ENCODE assay signal across 16 mouse cellular contexts in the genomic region with DNA sequence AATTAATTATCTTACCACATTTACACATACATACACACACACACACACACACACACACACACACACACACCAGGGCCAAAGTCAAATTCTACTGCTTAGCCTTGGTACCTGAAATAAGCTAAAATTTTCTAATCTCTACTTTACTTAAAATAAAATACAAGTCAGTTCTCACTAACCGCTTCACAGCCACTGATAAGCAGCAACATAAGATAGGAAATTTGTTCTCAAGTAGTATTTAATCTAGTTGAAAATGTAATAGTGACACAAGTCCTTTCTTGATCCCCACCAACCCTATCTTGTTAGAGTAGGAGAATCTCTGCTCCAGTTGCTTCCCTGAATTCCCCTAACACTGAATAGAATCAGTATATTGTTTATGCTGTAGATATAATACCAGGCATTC.
DNase-seq lines count a peak whose midpoint lies in the region; ATAC-seq and TF ChIP-seq lines count a peak whose summit lies in the region.
"Had no signal": no experiment of that assay in that cellular context is flagged by ENCODE, and none has a peak within 500 bp of the region (broad histone marks: within the 10 kb centered on the region; RNA-seq: fewer than 3 reads in every experiment).

No protein-coding gene starts in this region.

- no peaks in the 10 kb centered on the region for H3K27me3 ChIP-seq in heart, embryonic 14.5 days (ENCODE audit: control insufficient read depth, insufficient read depth, low read length)
- H3K27me3 ChIP-seq in lung, embryonic 14.5 days (ENCODE audit: insufficient read depth, low read length), result no peaks in the 10 kb centered on the region
- H3K27me3 ChIP-seq in lung, postnatal 0 days (replicated peaks; ENCODE audit: insufficient read depth, low read length), result no peaks in the 10 kb centered on the region
- H3K27me3 ChIP-seq in midbrain, embryonic 13.5 days, result no peaks in the 10 kb centered on the region

- no peak for ATAC-seq in heart, embryonic 14.5 days (ENCODE audit: insufficient number of reproducible peaks, insufficient read depth, low FRiP score, low read depth)
- ATAC-seq in lung, embryonic 14.5 days (ENCODE audit: insufficient read depth), result no peak
- ATAC-seq in lung, postnatal 0 days, result no peak
- no peak for ATAC-seq in midbrain, embryonic 13.5 days
- ATAC-seq: CD4-positive, CD25-positive, alpha-beta regulatory T cell, adult 4 months had no signal

- peak overlapping the region; percentile 89 for H3K4me2 ChIP-seq in heart, embryonic 14.5 days (ENCODE audit: low read length)
- peak overlapping the region; percentile 90; the same call in 1 of the 2 replicates for H3K4me2 ChIP-seq in lung, embryonic 14.5 days
- no peak overlapping the region for H3K4me2 ChIP-seq in lung, postnatal 0 days (replicated peaks; ENCODE audit: low read depth, low read length)
- H3K4me2 ChIP-seq in midbrain, embryonic 13.5 days (replicated peaks), result peak overlapping the region; percentile 93; the same call in 1 of the 2 replicates

- no peak overlapping the region for H3K27ac ChIP-seq in heart, embryonic 14.5 days (replicated peaks in 1 of 2; ENCODE audit: control insufficient read depth in 1 of 2, insufficient read depth in 1 of 2, low read depth in 2 of 2, low read length in 2 of 2)
- no peak overlapping the region for H3K27ac ChIP-seq in lung, embryonic 14.5 days (ENCODE audit: low read depth)
- no peak overlapping the region for H3K27ac ChIP-seq in lung, postnatal 0 days (ENCODE audit: low read length)
- no peak overlapping the region for H3K27ac ChIP-seq in midbrain, embryonic 13.5 days

- no peak for DNase-seq in heart, postnatal 14 days
- DNase-seq in lung, embryonic 14.5 days, result no peak
- no peak for DNase-seq in lung, postnatal 0 days (ENCODE audit: low spot score)
- no peak for DNase-seq in spleen, postnatal 36 days (ENCODE audit: low spot score in 2 of 2)
- no peak for DNase-seq in frontal cortex, adult 2 months (ENCODE audit: extremely low spot score in 1 of 2, low spot score in 1 of 2)
- DNase-seq: cerebellum, postnatal 14 days; gastrocnemius, postnatal 10 days; heart, postnatal 4 days; kidney, postnatal 14 days; liver; lung, postnatal 4 days; right cerebral cortex, adult 18-20 months; thymus, postnatal 25 days had no signal

- TF ChIP-seq CTCF in lung, embryonic 14.5 days (IDR thresholded peaks at IDR 0.05; ENCODE audit: low read depth), result no peak
- no peak for TF ChIP-seq CTCF in lung, postnatal 0 days (IDR thresholded peaks at IDR 0.05)

- no peak for TF ChIP-seq EP300 in lung, postnatal 0 days (IDR thresholded peaks at IDR 0.05)

- H3K4me1 ChIP-seq in heart, embryonic 14.5 days (ENCODE audit: control insufficient read depth in 2 of 2, insufficient read depth in 2 of 2, low read length in 2 of 2), result peaks cover 0 to 26% of the 10 kb centered on the region in 2 experiments; a peak in 3 of 4 replicates
- no peaks in the 10 kb centered on the region for H3K4me1 ChIP-seq in lung, embryonic 14.5 days (ENCODE audit: insufficient read depth)
- peaks cover 7% of the 10 kb centered on the region; the same call in 1 of the 2 replicates for H3K4me1 ChIP-seq in lung, postnatal 0 days (ENCODE audit: insufficient read depth, low read depth, low read length)
- peaks cover 34% of the 10 kb centered on the region for H3K4me1 ChIP-seq in midbrain, embryonic 13.5 days (replicated peaks)

- H3K36me3 ChIP-seq in heart, embryonic 14.5 days (ENCODE audit: control insufficient read depth, insufficient read depth, low read length), result 0 out of 2 replicates have a peak, but pooled peaks cover 7% of the 10 kb centered on the region
- no peaks in the 10 kb centered on the region for H3K36me3 ChIP-seq in lung, embryonic 14.5 days (ENCODE audit: insufficient read depth)
- no peaks in the 10 kb centered on the region for H3K36me3 ChIP-seq in lung, postnatal 0 days (ENCODE audit: insufficient read depth, low read length)
- H3K36me3 ChIP-seq in midbrain, embryonic 13.5 days, result no peaks in the 10 kb centered on the region

- H3K9ac ChIP-seq in heart, embryonic 14.5 days (ENCODE audit: low read length), result no peak overlapping the region
- no peak overlapping the region for H3K9ac ChIP-seq in lung, embryonic 14.5 days
- no peak overlapping the region for H3K9ac ChIP-seq in lung, postnatal 0 days (replicated peaks; ENCODE audit: low read depth)
- no peak overlapping the region for H3K9ac ChIP-seq in midbrain, embryonic 13.5 days (replicated peaks)

- H3K4me3 ChIP-seq in heart, embryonic 14.5 days (ENCODE audit: control insufficient read depth in 1 of 2, insufficient read depth in 1 of 2, low read depth in 1 of 2, low read length in 2 of 2), result no peak overlapping the region
- no peak overlapping the region for H3K4me3 ChIP-seq in lung, embryonic 14.5 days (ENCODE audit: low read depth, low read length)
- no peak overlapping the region for H3K4me3 ChIP-seq in lung, postnatal 0 days (ENCODE audit: low read depth, low read length)
- no peak overlapping the region for H3K4me3 ChIP-seq in midbrain, embryonic 13.5 days (replicated peaks)

- no peaks in the 10 kb centered on the region for H3K9me3 ChIP-seq in heart, embryonic 14.5 days (ENCODE audit: control insufficient read depth, low read length)
- no peaks in the 10 kb centered on the region for H3K9me3 ChIP-seq in lung, embryonic 14.5 days (ENCODE audit: low read depth, low read length)
- H3K9me3 ChIP-seq in lung, postnatal 0 days (ENCODE audit: low read length), result no peaks in the 10 kb centered on the region
- H3K9me3 ChIP-seq in midbrain, embryonic 13.5 days, result no peaks in the 10 kb centered on the region

- intact Hi-C loops in heart, postnatal 14 days (cut with DNase I), result loop anchor here (5.0 kb wide), 2 partner anchors 36 to 66 kb away; a partner anchor contains a TSS

- WGBS in heart, embryonic 14.5 days, result 33% methylated on average over 1 of the region's 1 CpGs
- WGBS in lung, embryonic 14.5 days, result 72% methylated on average over 1 of the region's 1 CpGs
- WGBS in lung, postnatal 0 days, result 61% methylated on average over 1 of the region's 1 CpGs
- WGBS in midbrain, embryonic 13.5 days, result 92% methylated on average over 1 of the region's 1 CpGs
